Mouse (Mus musculus) left cerebral cortex, postnatal 10 days (tissue): Measurements from ENCODE around the gene Slc8b1. TPM values are rescaled to one million over a fixed set of nuclear protein-coding genes. Genes with fewer than 3 reads are reported as not detected.

ENCODE experiments used
- DNase-seq, 2 experiments: peaks; one replicate each; pipeline ENCODE4 v3.0.0; 2021 to 2022; ENCODE audit warnings: low spot score in 2 of 2, mixed read lengths in 1 of 2; ENCODE audit errors: extremely low spot score in 1 of 2
- intact Hi-C: fragments of 180-260 bp; cut with DNase I; formaldehyde crosslinking; loops from one replicate; pipeline ENCODE4 v1.15.1; 2025
- total RNA-seq, 2 experiments: library from RNA; stranded (reverse); gene quantifications; 2 replicates each; pipeline ENCODE4 v1.2.3; 2021

The Slc8b1 gene
- total RNA-seq, result 1 to 10 TPM; 3.5 to 4.0 TPM

DNA sequence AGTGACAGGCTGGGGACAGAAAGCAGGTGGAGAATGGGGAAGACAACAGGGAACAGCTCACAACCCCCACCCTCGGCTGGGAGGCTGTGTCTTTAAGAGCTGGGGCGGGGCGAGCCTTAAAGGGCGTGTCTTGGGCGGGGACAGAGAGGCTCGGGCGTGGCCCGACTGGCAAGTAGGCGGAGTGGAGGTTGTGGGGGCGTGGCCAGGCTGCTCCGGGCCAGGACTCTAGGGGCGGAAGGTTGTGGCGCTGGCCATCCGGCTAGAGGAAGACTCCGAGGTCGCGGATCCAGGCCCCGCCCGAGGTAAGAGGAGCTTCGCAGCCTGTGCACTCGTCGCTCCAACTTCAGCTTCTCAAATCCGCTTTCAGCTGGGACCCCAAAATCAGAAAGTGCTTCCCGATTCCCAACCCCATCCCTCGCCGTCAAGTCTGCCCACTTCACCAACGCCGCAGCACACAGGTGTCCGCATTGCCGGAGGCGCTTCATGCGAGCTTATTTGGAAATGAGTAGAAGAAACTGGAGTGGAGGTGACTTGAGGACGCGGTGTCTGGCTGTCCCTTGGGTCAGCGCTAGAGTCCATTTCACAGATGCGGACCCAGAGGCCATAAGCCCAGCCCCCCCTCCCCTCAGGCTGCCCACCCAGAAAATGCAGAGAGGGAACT, at the start of gene Slc8b1:
TSS of gene Slc8b1 (plus strand) at position 187 of the 661 bp plus-strand sequence.
- peak; percentile 77 to 94 for DNase-seq
- intact Hi-C loops, result no loop called here

DNA sequence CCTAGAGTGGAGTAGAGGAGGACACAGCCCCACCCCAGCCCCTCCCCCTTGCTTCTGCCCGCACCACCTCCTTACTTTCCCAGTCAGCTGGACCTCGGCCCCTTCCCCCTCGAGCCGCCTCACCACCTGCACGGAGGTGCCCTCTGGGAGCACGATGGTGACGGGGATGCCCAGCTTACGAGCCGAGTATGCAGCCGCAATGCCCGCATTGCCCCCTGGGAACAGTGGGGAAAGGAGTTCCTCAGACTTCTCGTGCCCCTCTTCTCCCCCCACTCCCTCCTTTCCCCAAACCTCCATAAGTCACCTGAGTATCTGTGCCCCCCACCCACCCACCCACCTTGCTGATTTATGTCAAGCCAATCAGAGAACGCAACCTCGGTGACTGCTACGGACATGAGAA, 49.1 kb upstream of the Slc8b1 start:
- DNase-seq, result no peak
- intact Hi-C loops, result no loop called here

DNA sequence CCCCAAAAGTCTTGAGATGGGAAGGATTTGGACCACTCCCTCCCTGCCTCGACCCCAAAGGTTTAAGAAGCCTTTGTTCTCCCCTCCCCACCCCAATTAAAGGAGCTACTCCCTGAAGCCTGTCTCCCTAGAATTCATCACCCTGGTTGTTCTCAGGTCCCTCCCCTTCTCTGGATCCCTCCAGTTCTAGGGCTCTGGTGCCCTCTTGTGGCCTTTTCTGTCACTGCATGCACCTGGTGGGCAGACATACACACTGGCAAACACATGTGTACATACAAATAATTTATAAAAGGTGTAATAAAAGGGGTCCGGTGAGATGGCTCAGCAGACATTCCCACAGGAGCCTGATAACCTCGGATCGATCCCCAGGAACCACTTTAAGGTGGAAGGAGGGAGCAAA, 46.6 kb upstream of the Slc8b1 start:
- no peak for DNase-seq
- intact Hi-C loops, result no loop called here

DNA sequence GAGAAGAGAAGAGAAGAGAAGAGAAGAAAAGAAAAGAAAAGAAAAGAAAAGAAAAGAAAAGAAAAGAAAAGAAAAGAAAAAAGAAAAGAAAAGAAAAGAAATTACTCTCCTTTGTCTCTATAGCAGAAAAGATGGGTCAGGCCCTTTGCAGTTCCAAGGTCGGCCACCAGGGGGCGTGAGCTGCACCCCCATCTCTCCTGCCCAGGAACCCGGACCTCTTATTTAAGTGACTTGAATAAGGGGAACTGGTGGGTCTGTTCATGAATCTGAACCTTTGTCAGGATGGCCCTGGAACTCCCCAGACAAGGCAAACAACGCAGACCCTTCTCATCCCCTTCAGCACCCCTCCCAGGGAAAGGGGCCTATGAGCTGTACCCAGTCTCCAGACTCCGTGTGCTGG, 45.9 kb upstream of the Slc8b1 start:
- intact Hi-C loops, result no loop called here
- DNase-seq, result no peak

DNA sequence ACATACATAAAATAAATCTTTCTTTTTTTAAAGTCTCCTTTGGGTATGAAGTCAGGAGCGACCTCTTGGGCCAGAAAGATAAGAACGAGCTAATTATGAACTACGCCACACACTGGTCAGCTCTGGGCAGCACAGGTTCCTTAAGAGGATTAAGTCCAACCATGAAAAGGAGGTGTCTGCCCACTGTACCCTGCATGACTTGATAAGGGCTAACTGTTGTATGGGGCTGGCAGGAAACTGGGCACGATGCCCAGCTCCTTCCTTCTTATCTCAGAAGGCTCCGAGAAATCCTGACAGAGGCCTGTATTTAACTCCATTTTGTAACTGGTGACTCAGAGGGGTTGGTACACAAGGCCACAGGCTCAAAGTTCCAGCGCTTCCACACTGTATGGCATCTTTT, 45.1 kb upstream of the Slc8b1 start:
- intact Hi-C loops, result no loop called here
- DNase-seq, result no peak

DNA sequence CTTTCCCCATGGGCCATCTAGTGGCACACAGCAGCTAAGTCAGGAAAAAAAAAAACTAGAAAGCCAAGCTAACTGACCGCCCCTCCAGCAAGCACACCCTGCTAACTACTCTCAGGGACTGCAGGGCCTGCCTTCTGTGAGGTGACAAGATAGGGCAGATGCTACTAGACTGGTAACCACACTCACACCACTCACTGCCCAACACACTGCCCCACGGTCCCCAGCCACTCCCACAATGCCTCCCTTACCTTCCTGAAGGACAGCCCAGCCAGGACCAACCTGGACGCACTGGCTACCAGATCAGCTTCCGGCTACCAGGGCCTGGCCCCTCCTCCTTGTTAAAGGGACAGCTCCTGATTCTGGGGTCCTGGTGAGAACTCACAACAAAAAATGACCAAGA, 43.9 kb upstream of the Slc8b1 start:
- intact Hi-C loops, result no loop called here

DNA sequence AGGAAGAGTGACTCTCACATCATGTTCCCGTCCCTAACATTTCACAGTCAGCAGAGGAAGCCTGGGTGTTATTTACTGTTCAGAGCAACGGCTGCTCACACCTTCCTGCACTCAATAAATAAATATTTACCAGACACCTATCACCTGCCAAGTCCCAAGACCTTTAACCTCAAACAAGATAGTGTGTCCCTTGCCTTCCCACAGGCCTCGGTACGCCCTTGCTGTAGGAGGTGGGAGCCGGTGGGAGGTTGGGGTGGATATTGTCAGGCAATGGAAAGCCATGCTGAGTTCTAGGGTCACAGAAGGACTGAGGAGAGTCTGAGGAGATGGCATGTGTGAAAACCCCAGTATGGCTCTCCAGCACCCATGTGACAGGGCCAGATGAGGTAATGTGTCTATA, 42.6 kb upstream of the Slc8b1 start:
- intact Hi-C loops, result no loop called here
- DNase-seq, result no peak

More for the DNA sequence above, 43.9 kb upstream of the Slc8b1 start:
- no peak for DNase-seq

DNA sequence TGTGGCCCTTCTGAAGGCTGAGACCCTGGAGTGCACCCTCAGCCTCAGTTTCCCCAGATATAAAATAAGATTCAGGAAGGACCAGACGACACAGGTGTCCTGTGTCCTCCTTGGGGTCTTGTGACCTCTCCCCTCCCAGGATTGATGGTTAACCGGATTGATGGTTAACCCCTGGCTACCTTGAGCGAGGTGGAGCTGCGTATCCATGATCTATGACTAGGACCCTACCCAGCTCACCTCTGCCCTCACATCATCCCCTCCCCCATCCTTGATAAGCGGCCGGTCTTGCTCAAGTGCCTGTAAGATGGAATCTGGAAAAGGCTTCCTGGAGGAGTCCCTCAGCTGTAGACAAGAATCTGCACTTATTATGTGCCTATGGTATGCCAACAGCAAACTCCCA, 42.1 kb upstream of the Slc8b1 start:
- no peak for DNase-seq
- intact Hi-C loops, result no loop called here

DNA sequence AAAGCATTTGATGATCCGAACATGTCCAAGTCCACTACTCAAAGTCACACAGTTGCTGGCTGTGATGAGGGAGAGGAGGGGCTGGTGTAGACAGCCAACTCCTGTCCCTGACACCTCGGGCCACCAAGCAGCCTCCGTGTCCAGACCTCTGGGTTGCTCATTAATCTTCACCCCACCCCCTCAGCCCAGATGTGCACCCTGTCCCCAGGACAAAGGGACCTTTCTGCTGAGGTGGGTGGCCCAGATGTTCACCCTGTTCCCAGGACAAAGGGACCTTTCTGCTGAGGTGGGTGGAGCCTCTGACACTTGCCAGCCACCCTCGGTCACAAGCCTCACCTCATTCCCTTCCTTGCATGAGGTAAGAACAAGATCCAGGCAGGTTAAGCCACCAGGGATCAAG, 39.4 kb upstream of the Slc8b1 start:
- no peak for DNase-seq
- intact Hi-C loops, result no loop called here

DNA sequence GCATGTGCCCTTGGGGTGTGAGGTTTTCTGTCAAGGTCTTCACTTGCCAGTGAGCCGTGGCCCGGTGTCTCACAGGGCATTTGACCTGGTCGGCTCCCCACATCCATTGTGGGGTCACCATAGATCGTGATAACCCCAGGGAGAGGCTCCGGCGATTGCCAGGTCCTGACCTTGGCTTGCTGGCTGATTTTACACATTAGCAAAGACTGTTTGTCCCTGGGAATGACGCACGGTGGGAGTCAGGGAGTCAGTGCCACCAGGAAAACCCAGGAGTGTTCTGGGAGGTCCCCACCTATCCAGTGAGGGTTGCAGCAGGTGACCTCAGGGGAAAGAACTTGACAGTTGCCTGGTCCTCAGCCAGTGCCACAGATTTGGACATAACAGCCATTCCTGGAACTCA, 38.2 kb upstream of the Slc8b1 start, which contains the start of gene Sdsl:
TSS of gene Sdsl (minus strand) at position 41 of the 400 bp plus-strand sequence.
- intact Hi-C loops, result no loop called here

DNA sequence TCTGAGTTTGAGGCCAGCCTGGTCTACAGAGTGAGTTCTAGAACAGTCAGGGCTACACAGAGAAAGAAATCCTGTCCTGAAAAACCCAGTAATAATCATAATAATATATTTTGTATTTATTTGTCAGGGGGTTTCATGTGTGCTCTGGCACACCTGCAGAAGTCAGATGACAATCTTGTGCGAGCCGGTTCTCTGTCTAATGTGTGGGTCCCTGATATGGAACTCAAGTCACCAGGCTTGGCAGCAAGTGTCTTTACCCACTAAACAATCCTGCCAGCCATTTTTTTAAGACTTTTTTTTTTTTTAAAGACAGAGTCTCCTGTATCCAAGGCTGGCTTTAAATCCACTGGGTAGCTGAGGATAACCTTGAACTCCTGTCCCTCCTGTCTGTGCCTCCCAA, 37.6 kb upstream of the Slc8b1 start:
- intact Hi-C loops, result no loop called here
- no peak for DNase-seq

More for the DNA sequence above, 38.2 kb upstream of the Slc8b1 start, which contains the start of gene Sdsl:
- DNase-seq, result no peak

DNA sequence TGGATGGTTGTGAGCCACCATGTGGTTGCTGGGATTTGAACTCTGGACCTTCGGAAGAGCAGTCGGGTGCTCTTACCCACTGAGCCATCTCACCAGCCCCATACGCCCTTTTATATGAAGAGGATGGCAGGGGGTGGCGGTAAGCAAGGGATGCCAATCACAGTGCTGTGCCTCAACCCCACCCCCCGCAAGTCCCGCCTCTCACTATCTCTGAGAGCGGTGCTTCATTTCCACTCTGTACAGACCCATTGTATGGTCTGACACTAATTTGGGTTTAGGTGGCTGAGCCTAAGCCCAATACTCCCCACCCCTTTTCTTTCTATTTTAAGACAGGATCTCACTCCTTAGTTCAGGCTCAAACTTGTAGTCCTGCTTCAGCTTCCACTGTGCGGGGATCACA, 35.1 kb upstream of the Slc8b1 start:
- intact Hi-C loops, result no loop called here
- DNase-seq, result peak in 1 of 2 experiments; percentile 20

DNA sequence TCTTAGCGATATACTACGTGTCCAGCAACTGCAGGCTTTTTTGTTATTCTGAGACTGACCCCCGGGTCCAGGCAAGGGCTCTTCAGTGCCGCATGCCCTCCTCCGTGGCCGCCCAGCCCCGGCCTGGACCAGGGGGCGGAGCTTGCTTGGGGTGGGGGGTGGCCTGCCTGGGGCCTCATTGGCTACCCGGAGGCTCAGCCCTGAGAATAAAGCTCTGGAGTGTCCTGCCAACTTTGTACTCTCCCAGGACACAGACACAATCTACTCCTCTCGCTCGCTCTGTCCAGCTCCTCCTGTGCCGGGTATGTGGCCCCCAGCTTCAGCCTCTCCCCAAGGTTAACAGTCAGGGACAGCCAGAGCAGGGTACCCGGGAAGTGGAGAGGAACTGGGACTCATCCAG, 34.7 kb upstream of the Slc8b1 start, which contains the start of gene Sds:
TSS of gene Sds (plus strand) at position 231 of the 400 bp plus-strand sequence.
- no peak for DNase-seq
- intact Hi-C loops, result no loop called here

DNA sequence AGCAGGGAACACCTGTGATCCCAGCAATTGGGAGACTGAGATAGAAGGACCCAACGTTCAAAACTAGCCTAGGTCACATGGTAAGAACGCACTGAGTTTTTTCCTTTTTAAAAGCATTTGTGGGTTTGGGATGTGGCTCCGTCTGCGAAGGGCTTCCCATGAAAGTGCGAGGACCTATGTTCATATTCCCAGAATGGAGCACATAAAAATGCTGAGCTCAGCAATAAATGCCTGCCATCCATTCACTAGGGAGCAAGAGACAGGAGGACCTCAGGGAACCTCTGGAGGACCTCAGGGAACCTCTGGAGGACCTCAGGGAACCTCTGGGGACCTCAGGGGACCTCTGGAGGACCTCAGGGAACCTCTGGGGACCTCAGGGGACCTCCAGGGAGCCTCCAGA, 33.0 kb upstream of the Slc8b1 start:
- DNase-seq, result no peak
- intact Hi-C loops, result no loop called here

DNA sequence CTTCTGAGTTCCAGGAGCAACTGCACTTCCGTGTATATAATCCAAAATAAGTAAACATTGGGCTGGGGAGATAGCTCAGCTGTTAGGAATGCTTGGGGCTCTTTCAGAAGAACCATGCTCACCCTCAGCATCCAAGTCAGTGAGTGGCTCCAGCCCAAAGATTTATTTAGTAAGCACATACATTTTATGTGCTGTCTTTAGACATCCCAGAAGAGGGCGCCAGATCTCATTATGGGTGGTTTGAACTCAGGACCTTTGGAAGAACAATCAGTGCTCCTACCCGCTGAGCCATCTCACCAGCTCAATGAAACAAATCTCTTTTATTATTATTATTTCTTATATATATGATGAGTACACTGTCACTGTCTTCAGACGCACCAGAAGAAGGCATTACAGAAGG, 31.4 kb upstream of the Slc8b1 start:
- intact Hi-C loops, result no loop called here
- no peak for DNase-seq

DNA sequence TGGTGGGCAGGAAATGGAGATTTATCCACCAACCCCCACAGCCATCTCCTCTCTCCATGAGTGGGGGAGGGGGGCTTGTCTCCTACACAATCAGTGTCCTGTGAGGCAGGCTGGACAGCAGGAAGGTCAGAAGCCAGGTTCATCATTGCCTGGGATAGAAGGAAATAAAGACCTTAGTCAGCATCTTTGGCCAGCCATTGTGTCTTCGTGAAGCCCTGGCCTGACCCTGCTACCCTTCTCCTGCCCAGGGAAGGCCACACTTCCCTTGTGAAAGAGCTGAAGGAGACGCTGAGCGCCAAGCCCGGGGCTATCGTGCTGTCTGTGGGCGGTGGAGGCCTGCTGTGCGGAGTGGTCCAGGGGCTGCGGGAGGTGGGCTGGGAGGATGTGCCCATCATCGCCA, 29.8 kb upstream of the Slc8b1 start:
- intact Hi-C loops, result no loop called here
- no peak for DNase-seq

DNA sequence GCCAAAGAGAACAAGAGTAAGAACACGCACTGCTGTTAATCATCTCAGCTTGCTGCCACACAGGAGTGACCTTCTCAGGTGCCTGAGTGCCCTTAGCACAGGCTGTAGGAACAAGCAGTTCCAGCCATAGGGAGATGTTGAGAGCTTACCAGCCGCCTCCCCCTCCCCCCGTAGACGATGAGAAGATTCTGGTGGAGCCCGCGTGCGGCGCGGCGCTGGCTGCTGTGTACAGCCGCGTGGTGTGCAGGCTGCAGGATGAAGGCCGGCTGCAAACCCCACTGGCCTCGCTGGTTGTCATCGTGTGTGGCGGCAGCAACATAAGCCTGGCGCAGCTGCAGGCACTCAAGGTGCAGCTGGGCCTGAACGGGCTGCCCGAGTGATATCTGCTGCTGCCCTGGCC, 27.6 kb upstream of the Slc8b1 start:
- peak in 1 of 2 experiments; percentile 46 for DNase-seq
- intact Hi-C loops, result no loop called here

DNA sequence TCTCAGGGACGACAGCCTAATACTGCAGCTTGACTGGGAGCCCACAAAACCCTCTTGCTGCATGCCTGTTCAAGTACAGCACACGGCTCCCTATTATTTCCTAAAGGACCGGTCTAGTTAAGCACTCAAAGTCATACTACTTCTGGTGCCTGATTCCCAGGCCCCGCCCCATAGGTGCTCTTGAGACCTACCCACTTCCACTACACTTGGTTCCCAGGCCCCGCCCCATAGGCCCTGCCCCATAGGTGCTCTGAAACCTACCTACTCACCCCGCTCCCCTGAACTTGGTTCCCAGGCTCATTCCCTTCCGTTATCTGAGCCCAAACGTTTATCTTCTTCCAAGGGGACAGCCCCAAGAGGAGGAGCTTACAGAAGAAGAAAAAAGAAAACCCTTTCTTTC, 23.1 kb upstream of the Slc8b1 start:
- intact Hi-C loops, result no loop called here
- no peak for DNase-seq

DNA sequence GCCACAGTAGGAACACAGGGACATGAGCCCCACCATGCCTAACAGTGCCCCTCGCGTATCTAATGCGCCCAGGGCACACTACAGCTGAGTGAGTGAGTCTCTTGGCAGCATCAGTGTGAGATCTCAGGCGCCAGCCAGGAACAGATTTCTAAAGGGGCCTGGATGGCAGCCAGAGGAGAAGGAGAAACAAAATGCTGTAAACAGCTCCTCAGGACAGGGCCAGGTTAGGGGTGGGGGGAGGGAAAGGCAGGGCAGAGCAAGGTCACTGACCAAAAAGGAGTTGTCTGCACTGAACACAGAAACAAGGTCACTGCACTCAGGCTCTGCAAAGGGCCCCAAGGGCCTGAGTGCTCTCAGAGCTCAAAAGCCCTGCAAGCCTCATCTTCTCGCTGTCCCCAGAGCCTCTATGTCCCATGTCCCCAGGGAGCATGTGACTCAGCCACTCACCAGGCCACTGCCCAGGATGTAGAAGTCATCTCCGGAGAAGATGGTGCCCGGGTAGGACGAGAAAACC, 20.2 kb upstream of the Slc8b1 start:
- intact Hi-C loops, result no loop called here
- DNase-seq, result peak; percentile 41 to 57

DNA sequence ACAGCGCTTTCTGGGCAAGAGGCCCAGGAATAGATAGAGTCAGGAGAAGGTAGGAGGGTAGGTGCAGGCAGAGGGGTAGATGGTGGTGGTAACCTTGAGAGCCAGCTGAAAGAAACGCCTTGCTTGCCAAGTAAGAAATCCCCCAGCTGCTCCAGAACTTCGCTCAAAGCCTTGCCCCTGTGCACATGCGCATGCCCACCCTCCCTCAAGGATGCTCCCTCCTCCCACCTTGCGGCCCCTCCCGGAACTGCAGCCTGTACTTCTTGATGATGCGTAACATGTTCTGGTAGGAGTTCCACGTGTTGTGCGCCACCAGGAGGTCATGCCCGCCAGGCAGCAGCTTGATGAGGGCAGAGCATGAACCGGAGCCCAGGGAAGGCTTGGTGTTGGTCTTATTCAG, 18.5 kb upstream of the Slc8b1 start:
- peak in 1 of 2 experiments; percentile 62 for DNase-seq
- intact Hi-C loops, result no loop called here

DNA sequence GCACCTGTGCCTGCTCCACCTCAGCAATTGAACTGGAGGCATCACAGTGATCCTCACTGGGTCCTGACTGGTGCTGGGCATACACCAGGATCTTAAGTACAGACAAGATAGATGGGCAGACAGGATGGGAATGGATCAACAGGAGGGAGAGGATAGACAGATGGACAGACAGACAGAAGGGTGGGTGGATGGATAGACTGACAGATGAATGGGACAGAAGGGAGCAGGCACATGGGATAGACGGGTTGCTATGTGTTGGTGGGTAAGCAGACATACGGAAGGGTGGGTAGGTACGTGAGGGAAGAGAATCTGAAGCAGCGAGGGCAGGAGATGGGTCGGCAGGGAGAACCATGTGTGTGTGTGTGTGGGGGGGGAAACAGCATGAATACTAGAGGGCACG, 17.5 kb upstream of the Slc8b1 start:
- intact Hi-C loops, result no loop called here
- DNase-seq, result no peak
